Mouse (Mus musculus) myocyte (in vitro differentiated cells): ENCODE data around the gene Grid2.

ENCODE experiments used
- E2F4 ChIP-seq: IDR thresholded peaks from one replicate; pipeline ENCODE4 v1.6.1; 2011; ENCODE audit warnings: mild to moderate bottlenecking, control low read depth, moderate library complexity; ENCODE audit not compliant: insufficient read depth
- MAX ChIP-seq: IDR thresholded peaks from one replicate; pipeline ENCODE4 v1.6.1; 2011; ENCODE audit warnings: low read depth, mild to moderate bottlenecking, control low read depth
- MYOD1 ChIP-seq, 3 experiments: IDR thresholded peaks; one replicate each; pipeline ENCODE4 v1.6.1; 2011; ENCODE audit warnings: control low read depth in 2 of 3, low read depth in 2 of 3, mild to moderate bottlenecking in 2 of 3, moderate library complexity in 1 of 3; ENCODE audit not compliant: insufficient read length in 2 of 3, control insufficient read depth in 1 of 3
- POLR2A ChIP-seq: IDR thresholded peaks from one replicate; pipeline ENCODE4 v1.6.1; 2011; ENCODE audit warnings: low read depth, mild to moderate bottlenecking, control low read depth, moderate library complexity; ENCODE audit not compliant: insufficient read length
- POLR2AphosphoS2 ChIP-seq: IDR thresholded peaks from one replicate; pipeline ENCODE4 v1.6.1; 2011; ENCODE audit warnings: low read depth, control low read depth; ENCODE audit not compliant: insufficient read length
- SRF ChIP-seq: IDR thresholded peaks from one replicate; pipeline ENCODE4 v1.6.1; 2011; ENCODE audit warnings: low read depth; ENCODE audit not compliant: control insufficient read depth, insufficient read length
- TCF12 ChIP-seq: IDR thresholded peaks from one replicate; pipeline ENCODE4 v1.6.1; 2011; ENCODE audit warnings: mild to moderate bottlenecking, control low read depth; ENCODE audit not compliant: poor library complexity, insufficient read depth, severe bottlenecking
- TCF3 ChIP-seq: IDR thresholded peaks from one replicate; pipeline ENCODE4 v1.6.1; 2011; ENCODE audit warnings: low read depth, control low read depth; ENCODE audit not compliant: insufficient read length
- USF1 ChIP-seq: IDR thresholded peaks from one replicate; pipeline ENCODE4 v1.6.1; 2011; ENCODE audit warnings: low read depth, mild to moderate bottlenecking, control low read depth, moderate library complexity

DNA sequence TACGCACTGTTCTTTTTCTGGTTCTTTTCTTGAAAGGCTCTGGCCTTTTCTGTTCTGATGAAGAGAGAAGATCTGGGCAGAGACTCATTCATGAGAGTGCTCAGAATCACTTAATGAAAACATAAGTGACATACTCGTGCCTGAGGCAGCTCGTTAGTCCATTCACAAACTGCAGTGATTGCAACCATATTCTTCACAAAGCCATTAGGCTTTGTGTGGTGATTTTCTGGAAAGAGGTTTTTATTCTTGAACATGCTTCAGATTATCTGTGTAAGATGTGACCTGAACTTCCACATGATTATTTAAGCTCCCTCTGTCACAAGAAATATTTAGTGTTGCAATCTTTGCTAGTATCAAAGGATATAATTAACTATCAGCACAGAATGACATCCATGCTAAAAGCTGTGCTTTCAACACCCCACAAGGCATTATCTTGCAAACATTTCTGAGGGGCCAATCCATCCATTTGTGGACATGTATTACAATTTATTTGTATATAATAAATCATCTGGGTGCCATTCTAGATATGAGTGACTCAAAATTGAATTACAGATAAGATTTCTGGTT lies 86.8 kb downstream of the Grid2 start:
- TF ChIP-seq MAX (no peak), POLR2A (no peak), POLR2AphosphoS2 (no peak), USF1 (no peak), TCF12 (no peak), MYOD1 (IDR thresholded peaks at IDR 0.05; ENCODE audit: control insufficient read depth in 1 of 3, insufficient read length in 2 of 3, low read depth in 2 of 3) (no peak), E2F4 (no peak), SRF (no peak), TCF3 (no peak)
